Mouse (Mus musculus): ENCODE measurements around the gene Syne1.

Gene Syne1

GRCm38 (mm10) chr10:5195288-5195687, 356.0 kb downstream of the Syne1 start:
- DNase-seq: no peak

- DNase-seq: peak; percentile 88 to 89
These were observed 356.5 kb downstream of the Syne1 start for GRCm38 (mm10) chr10:5194671-5195234.

GRCm38 (mm10) chr10:5194081-5194670, 357.1 kb downstream of the Syne1 start:
- no peak for DNase-seq

GRCm38 (mm10) chr10:5192861-5193490, 358.3 kb downstream of the Syne1 start:
- DNase-seq: no peak

- DNase-seq: peak in 1 of 2 experiments; percentile 19
These were observed 360.5 kb downstream of the Syne1 start for GRCm38 (mm10) chr10:5190756-5191155.

- no peak for DNase-seq
These were observed 362.4 kb downstream of the Syne1 start for GRCm38 (mm10) chr10:5188890-5189289.

GRCm38 (mm10) chr10:5185156-5186083, 365.9 kb downstream of the Syne1 start:
- peak; percentile 75 for DNase-seq

- DNase-seq: peak; percentile 64 to 69
These were observed 369.5 kb downstream of the Syne1 start for GRCm38 (mm10) chr10:5181771-5182176.

GRCm38 (mm10) chr10:5179891-5180290, 371.4 kb downstream of the Syne1 start:
- DNase-seq: no peak

- DNase-seq: no peak
These were observed 373.8 kb downstream of the Syne1 start for GRCm38 (mm10) chr10:5177446-5178015.

GRCm38 (mm10) chr10:5176371-5176770, 374.9 kb downstream of the Syne1 start:
- no peak for DNase-seq

GRCm38 (mm10) chr10:5170425-5170824, 380.9 kb downstream of the Syne1 start:
- DNase-seq: no peak

GRCm38 (mm10) chr10:5167481-5167880, 383.8 kb downstream of the Syne1 start:
- peak in 1 of 2 experiments; percentile 43 for DNase-seq

GRCm38 (mm10) chr10:5165439-5165838, 385.8 kb downstream of the Syne1 start:
- no peak for DNase-seq

- no peak for DNase-seq
These were observed 387.5 kb downstream of the Syne1 start for GRCm38 (mm10) chr10:5163770-5164169.

GRCm38 (mm10) chr10:5163286-5163685, 388.0 kb downstream of the Syne1 start:
- no peak for DNase-seq

GRCm38 (mm10) chr10:5161394-5161872, 389.8 kb downstream of the Syne1 start:
- peak in 1 of 2 experiments; percentile 58 for DNase-seq

GRCm38 (mm10) chr10:5159679-5160078, 391.6 kb downstream of the Syne1 start:
- no peak for DNase-seq

GRCm38 (mm10) chr10:5153047-5153446, 398.2 kb downstream of the Syne1 start:
- no peak for DNase-seq

GRCm38 (mm10) chr10:5141471-5141870, 409.8 kb downstream of the Syne1 start:
- no peak for DNase-seq

GRCm38 (mm10) chr10:5139932-5140264, 411.4 kb downstream of the Syne1 start:
- DNase-seq: no peak

GRCm38 (mm10) chr10:5139246-5139931, 411.9 kb downstream of the Syne1 start:
- DNase-seq: no peak

All from cerebellum, postnatal 36 days (tissue).